Mouse (Mus musculus) kidney, adult 11 months (tissue): ENCODE measurements around the gene Scg5.

Source experiments
- DNase-seq: peaks from one replicate; pipeline ENCODE4 v3.0.0; 2022

The Scg5 gene

DNA sequence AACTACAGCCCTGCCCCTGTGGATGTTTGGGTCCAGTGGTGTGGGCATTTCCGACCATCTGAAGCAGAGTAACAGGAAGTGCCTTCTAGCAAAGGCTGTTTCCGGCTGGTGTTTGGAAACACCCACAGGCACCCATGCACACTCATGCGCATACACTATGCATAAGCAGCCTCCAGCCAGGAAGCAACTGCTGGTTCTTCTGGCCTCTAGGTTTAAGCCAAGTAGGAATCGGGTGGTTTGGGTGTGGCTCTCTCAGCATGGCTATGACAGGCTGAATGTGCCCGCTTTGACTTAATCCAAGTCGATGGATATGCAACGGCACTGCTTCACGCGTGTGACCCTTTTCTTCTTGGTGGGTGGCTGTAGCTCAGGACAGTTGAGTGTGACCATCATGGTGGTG is 79.6 kb downstream of the Scg5 start:
- DNase-seq, result no peak

DNA sequence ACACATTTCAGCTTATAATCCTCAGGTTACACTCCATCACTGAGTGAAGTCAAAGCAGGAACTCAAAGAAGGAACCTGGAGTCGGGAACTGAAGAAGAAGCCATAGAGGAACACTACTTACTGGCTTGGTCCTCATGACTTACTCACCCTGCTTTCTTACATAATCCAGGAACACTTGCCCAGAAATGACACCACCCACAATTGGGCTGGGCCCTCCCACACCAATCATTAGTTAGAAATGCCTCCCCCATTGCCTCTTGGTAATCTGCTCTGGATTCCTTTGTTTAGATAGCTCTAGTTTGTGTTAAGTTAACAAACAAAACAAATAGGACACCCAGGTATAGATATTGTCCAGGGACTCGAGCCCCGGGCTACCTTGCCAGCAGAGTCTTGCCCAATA is 100.3 kb downstream of the Scg5 start:
- no peak for DNase-seq
